Mouse (Mus musculus): ENCODE data around the gene Cachd1. TPM values are rescaled to one million over a fixed set of nuclear protein-coding genes. Genes with fewer than 3 reads are reported as not detected.

Cachd1 gene
- polyA plus RNA-seq, 1 experiment, result 3.9 TPM

- no peak overlapping the region for H3ac ChIP-seq (ENCODE audit: control insufficient read depth, insufficient read length)
- H3K36me3 ChIP-seq (ENCODE audit: control insufficient read depth, insufficient read depth), result no peaks in the 10 kb centered on the region
- H3K79me2 ChIP-seq (ENCODE audit: control insufficient read depth, insufficient read depth), result no peaks in the 10 kb centered on the region
- H3K4me2 ChIP-seq (ENCODE audit: low read depth), result no peak overlapping the region
- H3K4me3 ChIP-seq, result no peak overlapping the region
- TF ChIP-seq POLR2A (IDR thresholded peaks at IDR 0.05; ENCODE audit: insufficient read length, low read depth), result no peak
- TF ChIP-seq POLR2AphosphoS2 (IDR thresholded peaks at IDR 0.05; ENCODE audit: insufficient read length, low read depth), result no peak
- TF ChIP-seq MYOG (IDR thresholded peaks at IDR 0.05; ENCODE audit: control insufficient read depth in 1 of 3, insufficient read depth in 1 of 3, insufficient read length in 2 of 3, low read depth in 2 of 3), result no peak
- TF ChIP-seq SRF (IDR thresholded peaks at IDR 0.05; ENCODE audit: control insufficient read depth, insufficient read length, low read depth), result no peak
- TF ChIP-seq CEBPB (IDR thresholded peaks at IDR 0.05; ENCODE audit: insufficient read depth, poor library complexity, severe bottlenecking), result no peak
- no peak for TF ChIP-seq MYOD1 (IDR thresholded peaks at IDR 0.05; ENCODE audit: control insufficient read depth in 1 of 3, insufficient read length in 2 of 3, low read depth in 2 of 3)
- TF ChIP-seq TCF3 (IDR thresholded peaks at IDR 0.05; ENCODE audit: insufficient read length, low read depth), result no peak
- TF ChIP-seq USF1 (IDR thresholded peaks at IDR 0.05; ENCODE audit: low read depth), result no peak
- no peak for TF ChIP-seq TCF12 (IDR thresholded peaks at IDR 0.05; ENCODE audit: insufficient read depth, poor library complexity, severe bottlenecking)
- no peak for TF ChIP-seq E2F4 (IDR thresholded peaks at IDR 0.05; ENCODE audit: insufficient read depth)
- no peak for TF ChIP-seq MAX (IDR thresholded peaks at IDR 0.05; ENCODE audit: low read depth)
- TF ChIP-seq REST (IDR thresholded peaks at IDR 0.05; ENCODE audit: insufficient read depth, insufficient read length), result no peak
- no peaks in the 10 kb centered on the region for H3K27me3 ChIP-seq (ENCODE audit: control insufficient read depth, insufficient read depth, insufficient read length)
These were observed 285.7 kb downstream of the Cachd1 start for GRCm38 (mm10) chr4:101062146-101062545.

DNA sequence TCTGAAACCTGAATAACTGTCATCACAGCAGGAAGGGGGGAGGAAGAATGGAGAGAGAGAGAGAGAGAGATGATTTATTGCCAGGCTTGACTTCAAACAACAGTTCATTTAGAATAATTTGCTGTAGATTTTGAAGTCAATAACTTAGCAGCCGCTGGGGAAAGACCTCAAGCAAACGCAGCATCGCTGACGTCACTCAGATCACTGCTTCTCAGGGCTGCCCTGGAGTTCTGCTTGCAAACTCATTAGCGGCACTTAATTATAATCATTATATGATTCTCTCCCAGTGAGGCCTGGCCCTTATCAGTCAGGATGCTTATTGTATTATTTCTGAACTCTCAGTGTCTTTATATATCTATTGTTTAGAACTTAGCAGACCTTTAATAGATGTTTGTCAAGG lies 289.9 kb downstream of the Cachd1 start:
- no peak overlapping the region for H3K4me3 ChIP-seq
- H3ac ChIP-seq (ENCODE audit: control insufficient read depth, insufficient read length), result no peak overlapping the region
- no peak overlapping the region for H3K4me2 ChIP-seq (ENCODE audit: low read depth)
- no peak for TF ChIP-seq POLR2A (IDR thresholded peaks at IDR 0.05; ENCODE audit: insufficient read length, low read depth)
- no peak for TF ChIP-seq REST (IDR thresholded peaks at IDR 0.05; ENCODE audit: insufficient read depth, insufficient read length)
- no peak for TF ChIP-seq MAX (IDR thresholded peaks at IDR 0.05; ENCODE audit: low read depth)
- no peak for TF ChIP-seq E2F4 (IDR thresholded peaks at IDR 0.05; ENCODE audit: insufficient read depth)
- TF ChIP-seq USF1 (IDR thresholded peaks at IDR 0.05; ENCODE audit: low read depth), result no peak
- TF ChIP-seq MYOD1 (IDR thresholded peaks at IDR 0.05; ENCODE audit: control insufficient read depth in 1 of 3, insufficient read length in 2 of 3, low read depth in 2 of 3), result no peak
- TF ChIP-seq CEBPB (IDR thresholded peaks at IDR 0.05; ENCODE audit: insufficient read depth, poor library complexity, severe bottlenecking), result no peak
- TF ChIP-seq SRF (IDR thresholded peaks at IDR 0.05; ENCODE audit: control insufficient read depth, insufficient read length, low read depth), result no peak
- no peak for TF ChIP-seq TCF12 (IDR thresholded peaks at IDR 0.05; ENCODE audit: insufficient read depth, poor library complexity, severe bottlenecking)
- no peak for TF ChIP-seq TCF3 (IDR thresholded peaks at IDR 0.05; ENCODE audit: insufficient read length, low read depth)
- no peak for TF ChIP-seq MYOG (IDR thresholded peaks at IDR 0.05; ENCODE audit: control insufficient read depth in 1 of 3, insufficient read depth in 1 of 3, insufficient read length in 2 of 3, low read depth in 2 of 3)
- no peak for TF ChIP-seq POLR2AphosphoS2 (IDR thresholded peaks at IDR 0.05; ENCODE audit: insufficient read length, low read depth)
- H3K27me3 ChIP-seq (ENCODE audit: control insufficient read depth, insufficient read depth, insufficient read length), result peaks cover 19% of the 10 kb centered on the region
- H3K36me3 ChIP-seq (ENCODE audit: control insufficient read depth, insufficient read depth), result no peaks in the 10 kb centered on the region
- no peaks in the 10 kb centered on the region for H3K79me2 ChIP-seq (ENCODE audit: control insufficient read depth, insufficient read depth)

DNA sequence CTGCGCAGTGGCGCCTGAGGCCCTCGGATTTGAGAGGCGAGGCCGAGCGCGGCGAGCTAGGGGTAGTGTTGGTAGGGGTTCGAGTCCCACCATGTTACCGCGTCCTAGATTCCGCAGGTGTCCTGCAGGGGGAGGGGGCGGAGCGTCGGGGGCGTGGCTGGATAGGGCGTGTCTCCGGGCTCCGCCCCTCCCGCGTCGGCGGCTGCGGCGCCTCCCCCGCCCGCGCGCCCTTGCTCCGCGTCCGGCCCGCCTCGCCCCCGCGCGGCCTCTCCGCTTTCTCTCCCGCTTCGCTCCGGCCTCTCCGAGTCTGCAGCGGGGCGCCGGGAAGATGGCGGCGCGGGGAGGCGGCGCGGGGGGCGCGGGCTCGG lies 292.3 kb downstream of the Cachd1 start, which contains the start of gene Raver2:
Gene Raver2 (plus strand): TSS at position 198 of the 368 bp plus-strand sequence.
- Histone ChIP-seq H3K4me3 (no peak within 1 kb of the TSS), H3K4me2 (ENCODE audit: low read depth) (no peak within 1 kb of the TSS), H3ac (ENCODE audit: control insufficient read depth, insufficient read length) (no peak within 1 kb of the TSS), H3K27me3 (ENCODE audit: control insufficient read depth, insufficient read depth, insufficient read length) (peaks cover 19% of the 10 kb centered on the region), H3K79me2 (ENCODE audit: control insufficient read depth, insufficient read depth) (no peaks in the 10 kb centered on the region), H3K36me3 (ENCODE audit: control insufficient read depth, insufficient read depth) (no peaks in the 10 kb centered on the region)
- TF ChIP-seq USF1 (IDR thresholded peaks at IDR 0.05; ENCODE audit: low read depth), result no peak
- no peak for TF ChIP-seq MYOG (IDR thresholded peaks at IDR 0.05; ENCODE audit: control insufficient read depth in 1 of 3, insufficient read depth in 1 of 3, insufficient read length in 2 of 3, low read depth in 2 of 3)
- TF ChIP-seq SRF (IDR thresholded peaks at IDR 0.05; ENCODE audit: control insufficient read depth, insufficient read length, low read depth), result no peak
- no peak for TF ChIP-seq TCF3 (IDR thresholded peaks at IDR 0.05; ENCODE audit: insufficient read length, low read depth)
- TF ChIP-seq CEBPB (IDR thresholded peaks at IDR 0.05; ENCODE audit: insufficient read depth, poor library complexity, severe bottlenecking), result no peak
- TF ChIP-seq MAX (IDR thresholded peaks at IDR 0.05; ENCODE audit: low read depth), result no peak
- TF ChIP-seq MYOD1 (IDR thresholded peaks at IDR 0.05; ENCODE audit: control insufficient read depth in 1 of 3, insufficient read length in 2 of 3, low read depth in 2 of 3), result no peak
- no peak for TF ChIP-seq TCF12 (IDR thresholded peaks at IDR 0.05; ENCODE audit: insufficient read depth, poor library complexity, severe bottlenecking)
- TF ChIP-seq POLR2A (IDR thresholded peaks at IDR 0.05; ENCODE audit: insufficient read length, low read depth), result no peak
- TF ChIP-seq POLR2AphosphoS2 (IDR thresholded peaks at IDR 0.05; ENCODE audit: insufficient read length, low read depth), result no peak

- Histone ChIP-seq H3K27me3 (ENCODE audit: control insufficient read depth, insufficient read depth, insufficient read length) (peaks cover 19% of the 10 kb centered on the region), H3K4me2 (ENCODE audit: low read depth) (no peak overlapping the region), H3K36me3 (ENCODE audit: control insufficient read depth, insufficient read depth) (no peaks in the 10 kb centered on the region), H3ac (ENCODE audit: control insufficient read depth, insufficient read length) (no peak overlapping the region), H3K4me3 (no peak overlapping the region), H3K79me2 (ENCODE audit: control insufficient read depth, insufficient read depth) (no peaks in the 10 kb centered on the region)
- TF ChIP-seq USF1 (IDR thresholded peaks at IDR 0.05; ENCODE audit: low read depth) (no peak), MYOG (IDR thresholded peaks at IDR 0.05; ENCODE audit: control insufficient read depth in 1 of 3, insufficient read depth in 1 of 3, insufficient read length in 2 of 3, low read depth in 2 of 3) (no peak), MAX (IDR thresholded peaks at IDR 0.05; ENCODE audit: low read depth) (no peak), E2F4 (IDR thresholded peaks at IDR 0.05; ENCODE audit: insufficient read depth) (no peak), CEBPB (IDR thresholded peaks at IDR 0.05; ENCODE audit: insufficient read depth, poor library complexity, severe bottlenecking) (no peak), TCF12 (IDR thresholded peaks at IDR 0.05; ENCODE audit: insufficient read depth, poor library complexity, severe bottlenecking) (no peak), POLR2AphosphoS2 (IDR thresholded peaks at IDR 0.05; ENCODE audit: insufficient read length, low read depth) (no peak), MYOD1 (IDR thresholded peaks at IDR 0.05; ENCODE audit: control insufficient read depth in 1 of 3, insufficient read length in 2 of 3, low read depth in 2 of 3) (no peak), TCF3 (IDR thresholded peaks at IDR 0.05; ENCODE audit: insufficient read length, low read depth) (no peak), SRF (IDR thresholded peaks at IDR 0.05; ENCODE audit: control insufficient read depth, insufficient read length, low read depth) (no peak), POLR2A (IDR thresholded peaks at IDR 0.05; ENCODE audit: insufficient read length, low read depth) (no peak), REST (IDR thresholded peaks at IDR 0.05; ENCODE audit: insufficient read depth, insufficient read length) (no peak)
These were observed 292.9 kb downstream of the Cachd1 start for GRCm38 (mm10) chr4:101069154-101069971.
